Mouse (Mus musculus) spleen, adult 2 months (tissue): Measurements from ENCODE around the gene Cradd.

Experiments used
- CTCF ChIP-seq: fragments of 200-500 bp; IDR thresholded peaks from 2 replicates; pipeline ENCODE4 v1.5.1; 2011; ENCODE audit warnings: mild to moderate bottlenecking, inconsistent platforms; ENCODE audit not compliant: insufficient read depth, insufficient read length, insufficient replicate concordance; ENCODE audit errors: extremely low read depth
- POLR2A ChIP-seq: fragments of 200-500 bp; IDR thresholded peaks from 2 replicates; pipeline ENCODE4 v1.6.1; 2011; ENCODE audit warnings: low read depth, low read length, inconsistent platforms

DNA sequence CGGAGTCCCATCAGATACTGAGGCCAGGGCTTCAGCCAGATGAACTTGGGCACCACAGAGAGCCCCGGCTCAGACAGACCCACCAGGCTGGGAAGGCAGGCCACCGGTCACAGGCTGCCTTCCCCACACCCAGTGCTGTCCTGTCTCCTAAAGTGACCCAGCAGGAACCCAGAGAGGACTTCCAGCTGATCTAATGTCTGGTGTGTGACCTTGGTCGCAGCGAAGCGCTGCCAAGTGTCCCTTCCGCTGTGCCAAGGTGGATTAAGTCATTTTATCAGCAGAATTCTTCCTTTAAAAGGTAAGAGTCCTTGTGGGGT is 5.6 kb downstream of the Cradd start:
- TF ChIP-seq POLR2A (no peak), CTCF (no peak)
